Mouse (Mus musculus): ENCODE data around the gene Ntng2.

Gene Ntng2

DNA sequence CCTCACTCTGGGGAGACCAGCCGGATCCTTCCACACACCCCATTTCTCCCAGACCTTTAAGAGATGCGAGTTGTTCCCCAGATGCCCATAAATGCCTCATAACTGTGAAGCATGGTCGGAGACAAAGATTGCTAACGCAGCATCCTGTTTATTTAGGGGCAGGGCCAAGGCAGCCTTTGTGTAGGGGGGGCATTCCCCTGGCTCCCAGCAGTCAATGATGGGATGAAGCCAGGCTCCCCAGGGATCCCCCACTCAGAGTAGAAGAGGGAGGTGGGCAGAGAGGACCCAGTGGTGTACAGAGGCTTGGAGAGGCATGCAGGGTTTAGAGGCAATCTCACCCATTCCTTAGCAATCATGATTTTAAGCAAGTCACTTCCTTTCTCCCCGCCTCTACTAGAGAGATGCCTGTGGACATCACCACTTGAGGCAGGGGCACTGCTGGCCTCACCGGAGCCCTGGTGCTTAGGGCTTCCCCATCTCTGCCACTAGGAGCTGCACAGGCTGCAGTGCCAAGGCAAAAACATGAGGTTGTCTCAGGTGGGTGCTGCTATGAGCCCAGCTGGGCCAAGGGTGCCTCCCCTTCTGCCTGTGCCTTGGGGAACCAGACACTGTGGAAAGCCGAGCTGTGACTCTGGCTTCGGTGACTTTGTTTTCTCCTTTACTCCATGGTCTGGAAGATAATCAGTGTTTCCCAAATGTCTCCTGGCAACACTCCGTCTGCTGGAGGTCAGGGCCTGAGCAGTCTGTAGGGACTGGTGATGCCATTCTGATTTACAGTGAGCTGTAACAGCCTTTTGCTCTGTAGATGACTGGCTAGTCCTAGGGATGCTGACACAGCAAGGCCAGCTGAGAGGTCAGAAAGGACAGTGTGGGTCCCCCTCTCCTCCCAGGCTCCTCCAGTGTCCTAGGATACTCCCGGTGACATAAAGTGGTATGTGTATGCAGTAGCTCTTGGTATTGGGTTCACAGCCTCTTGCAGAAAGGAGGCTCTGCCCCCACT, 61.3 kb downstream of the Ntng2 start:
- DNase-seq (ENCODE audit: extremely low spot score): no peak

DNA sequence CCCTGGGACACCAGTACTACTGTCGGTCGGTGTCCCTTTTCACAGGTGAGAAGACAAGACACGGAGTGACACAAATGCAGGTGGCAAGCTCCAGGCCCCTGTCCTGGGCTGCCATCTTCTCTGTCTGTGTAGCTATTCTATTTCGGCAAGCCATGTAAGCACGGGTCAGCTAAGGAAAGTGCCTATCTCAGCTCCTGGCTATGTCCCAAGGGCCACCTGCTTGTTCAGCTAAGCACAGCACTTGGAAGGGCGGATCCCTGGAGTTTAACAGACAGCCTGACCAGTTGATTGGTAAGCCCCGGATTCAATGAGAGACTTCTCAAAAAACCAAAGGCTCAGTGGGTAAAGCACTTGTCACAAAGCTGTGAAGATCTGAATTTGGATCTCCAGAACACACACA, 62.4 kb downstream of the Ntng2 start:
- no peak for DNase-seq (ENCODE audit: extremely low spot score)

DNA sequence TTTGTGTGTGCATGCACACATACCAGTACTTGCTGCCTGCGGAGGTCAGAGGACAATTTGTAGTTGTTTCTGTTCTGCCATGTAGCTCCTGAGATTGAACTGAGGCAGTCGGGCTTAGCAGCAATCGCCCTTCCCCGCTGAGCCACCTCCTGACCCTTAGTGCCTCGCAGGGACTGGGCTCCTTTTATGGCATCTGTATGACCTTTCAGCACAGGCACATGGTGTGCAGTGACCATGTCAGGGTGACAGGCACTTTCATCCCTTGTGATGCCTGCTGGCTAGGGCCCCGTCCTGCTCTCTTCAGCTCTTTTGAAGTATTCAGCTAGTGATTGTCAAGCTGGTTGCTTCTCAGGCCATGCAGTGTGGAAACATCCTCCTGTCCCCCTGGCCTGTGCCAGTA, 66.6 kb downstream of the Ntng2 start:
- no peak for DNase-seq (ENCODE audit: extremely low spot score)

DNA sequence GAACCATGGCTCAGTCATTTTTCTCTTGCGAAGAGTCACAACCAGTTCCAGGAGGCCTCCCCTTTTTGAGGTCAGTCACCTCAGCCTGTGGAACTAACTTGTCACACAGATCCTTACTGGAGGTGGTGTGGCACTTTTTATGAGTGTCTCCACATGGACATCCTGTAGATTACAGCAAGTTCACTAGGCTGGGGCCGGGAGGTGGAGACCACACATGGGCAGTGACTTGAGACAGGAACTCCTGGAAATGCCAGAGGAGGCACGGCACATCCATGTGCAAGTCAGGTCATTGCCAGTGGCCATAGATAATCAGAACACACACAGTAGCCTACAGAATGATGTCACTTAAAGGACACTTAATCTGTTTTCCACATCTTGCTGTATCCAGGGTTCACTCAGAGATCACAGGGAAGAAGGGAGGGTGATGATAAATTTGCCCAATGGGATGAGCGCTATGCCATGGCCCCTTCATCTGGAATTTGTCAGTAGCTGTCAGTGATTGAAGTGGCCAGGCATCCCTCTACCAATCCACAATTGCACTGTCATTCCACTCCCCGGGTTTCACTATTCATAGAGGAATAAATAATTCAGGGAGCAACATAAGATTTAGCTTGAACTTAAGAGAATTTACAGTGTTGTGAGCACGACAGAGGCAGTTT, 69.4 kb downstream of the Ntng2 start:
- no peak for DNase-seq (ENCODE audit: extremely low spot score)

DNA sequence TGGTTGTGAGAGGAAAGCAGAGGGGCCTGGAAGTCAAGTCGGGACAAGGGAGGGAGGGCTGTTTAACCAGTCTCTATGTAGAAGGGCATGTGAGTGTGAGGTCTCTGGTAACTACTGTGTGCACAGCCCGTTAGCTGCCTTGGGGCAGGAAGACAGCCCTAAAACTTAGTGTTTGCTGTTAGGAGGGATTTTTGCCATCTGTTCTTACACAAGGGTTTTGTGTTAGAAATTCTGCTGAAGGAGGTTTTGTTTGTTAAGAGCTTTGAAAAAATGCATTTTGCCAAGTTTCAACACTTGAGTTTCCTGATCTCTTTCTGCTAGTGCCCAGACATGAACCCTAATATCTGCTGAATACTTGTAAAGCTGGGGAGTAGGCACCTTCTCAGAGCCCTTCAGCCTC, 71.7 kb downstream of the Ntng2 start:
- DNase-seq (ENCODE audit: extremely low spot score): no peak

DNA sequence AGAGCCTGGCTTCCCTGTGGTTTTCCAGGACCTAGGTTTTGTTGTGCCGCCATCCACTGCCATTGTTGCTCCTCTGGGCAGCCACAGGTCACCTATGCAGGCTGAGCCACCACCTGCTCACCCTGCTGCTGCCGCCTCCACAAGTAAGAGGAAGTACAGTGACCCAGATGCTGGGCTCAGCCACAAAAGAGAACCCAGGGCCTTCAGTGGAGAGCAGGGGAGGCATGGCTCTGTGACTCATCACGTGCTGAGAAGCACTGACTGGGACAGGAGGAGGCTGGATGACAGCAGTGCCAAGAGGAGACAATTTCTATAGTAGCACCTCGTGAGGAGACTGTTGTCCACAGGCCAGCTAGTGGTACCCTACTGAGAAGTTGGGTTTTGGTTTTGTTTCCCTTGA, 73.0 kb downstream of the Ntng2 start:
- no peak for DNase-seq (ENCODE audit: extremely low spot score)

DNA sequence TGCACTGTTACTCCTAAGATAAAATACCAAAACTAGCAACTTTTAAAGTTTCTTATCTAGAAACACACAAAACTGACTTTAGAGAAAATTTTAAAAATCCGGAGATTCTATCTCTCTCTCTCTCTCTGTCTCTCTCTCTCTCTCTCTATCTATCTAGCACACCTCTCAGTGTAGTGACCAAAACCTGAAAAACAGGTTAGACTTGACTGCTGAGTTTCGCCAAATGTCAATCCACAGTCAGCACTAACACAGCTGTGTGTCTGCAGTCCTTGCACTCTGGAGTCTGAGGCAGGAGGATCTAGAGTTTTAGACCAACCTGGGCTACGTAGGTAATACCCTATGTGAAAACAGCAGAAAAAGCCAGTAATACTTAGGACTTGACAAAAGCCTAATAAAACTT, 77.9 kb downstream of the Ntng2 start:
- no peak for DNase-seq (ENCODE audit: extremely low spot score)

DNA sequence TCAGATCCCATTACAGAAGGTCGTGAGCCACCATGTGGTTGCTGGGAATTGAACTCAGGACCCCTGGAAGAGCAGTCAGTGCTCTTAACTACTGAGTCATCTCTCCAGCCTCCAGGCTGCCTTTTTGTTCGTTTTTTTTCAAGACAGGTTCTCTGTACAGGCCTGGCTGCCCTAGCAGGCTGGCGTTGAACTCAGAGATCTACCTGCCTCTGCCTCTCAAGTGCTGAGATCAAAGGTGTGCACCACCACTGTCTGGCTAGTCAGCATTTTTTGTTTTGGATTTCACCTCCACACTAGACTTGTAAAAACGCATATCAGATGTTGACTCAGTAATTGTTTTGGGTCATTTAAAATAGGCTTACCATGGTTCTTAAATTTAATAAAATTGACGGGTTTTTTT, 84.7 kb downstream of the Ntng2 start:
- no peak for DNase-seq (ENCODE audit: extremely low spot score)

DNA sequence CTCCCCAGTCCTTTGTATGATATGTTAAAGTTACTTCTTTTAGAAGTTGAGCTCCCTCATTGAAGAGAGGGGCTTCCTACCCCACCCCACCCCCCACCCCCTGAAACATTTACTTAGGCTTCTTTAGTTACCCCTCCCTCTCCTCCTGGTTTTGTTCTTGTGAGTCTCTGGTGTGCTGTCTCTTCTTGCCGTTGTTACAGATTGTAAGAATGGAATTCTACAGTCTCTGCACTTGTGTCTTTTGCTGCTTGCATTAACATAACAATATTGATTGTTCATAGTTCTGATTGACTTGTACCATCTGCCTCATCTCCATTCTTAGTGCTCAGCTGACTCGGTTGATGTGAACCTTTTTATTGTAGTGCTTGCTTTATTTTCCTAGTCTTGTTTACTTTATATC, 100.9 kb downstream of the Ntng2 start:
- DNase-seq (ENCODE audit: extremely low spot score): no peak

All from embryo, embryonic 9.5 days (tissue).